Mouse (Mus musculus): Measurements from ENCODE around the gene Olfr1475.

GRCm38 (mm10) chr19:13455986-13456385 is 24.0 kb downstream of the Olfr1475 start, which contains the start of gene Olfr1472:
- TF ChIP-seq CTCF (IDR thresholded peaks at IDR 0.05; ENCODE audit: borderline replicate concordance, extremely low read depth, insufficient read depth, insufficient read length): no peak
- no peak for TF ChIP-seq POLR2A (IDR thresholded peaks at IDR 0.05; ENCODE audit: borderline replicate concordance, extremely low read depth, insufficient read depth, insufficient read length, poor library complexity, severe bottlenecking)

Data from brain, embryonic 14.5 days (tissue).